Mouse (Mus musculus): ENCODE data around the gene Btd. TPM values are rescaled to one million over a fixed set of nuclear protein-coding genes. Genes with fewer than 3 reads are reported as not detected.

Btd gene
- polyA plus RNA-seq, 1 experiment from 2014 or later, result 22.3 TPM

- H3K4me2 ChIP-seq (ENCODE audit: low read length), result no peak overlapping the region
- no peaks in the 10 kb centered on the region for H3K9me3 ChIP-seq (ENCODE audit: control insufficient read depth, low read length)
- no peak overlapping the region for H3K27ac ChIP-seq (replicated peaks in 1 of 2; ENCODE audit: control insufficient read depth in 1 of 2, insufficient read depth in 1 of 2, low read depth in 2 of 2, low read length in 2 of 2)
- H3K36me3 ChIP-seq (ENCODE audit: control insufficient read depth, insufficient read depth, low read length), result no peaks in the 10 kb centered on the region
- no peak overlapping the region for H3K9ac ChIP-seq (ENCODE audit: low read length)
- peaks cover 4% of the 10 kb centered on the region in 2 experiments for H3K4me1 ChIP-seq (ENCODE audit: control insufficient read depth in 2 of 2, insufficient read depth in 2 of 2, low read length in 2 of 2)
- no peak for ATAC-seq (ENCODE audit: insufficient number of reproducible peaks, insufficient read depth, low FRiP score, low read depth)
- 81% methylated on average over 10 of the region's 10 CpGs for WGBS
- H3K27me3 ChIP-seq (ENCODE audit: control insufficient read depth, insufficient read depth, low read length), result no peaks in the 10 kb centered on the region
- H3K4me3 ChIP-seq (ENCODE audit: control insufficient read depth in 1 of 2, insufficient read depth in 1 of 2, low read depth in 1 of 2, low read length in 2 of 2), result no peak overlapping the region
Measured at GRCm38 (mm10) chr14:31647991-31648390, 7.2 kb downstream of the Btd start.

- H3K27me3 ChIP-seq (ENCODE audit: control insufficient read depth, insufficient read depth, low read length), result no peaks in the 10 kb centered on the region
- no peak overlapping the region for H3K4me3 ChIP-seq (ENCODE audit: control insufficient read depth in 1 of 2, insufficient read depth in 1 of 2, low read depth in 1 of 2, low read length in 2 of 2)
- H3K9me3 ChIP-seq (ENCODE audit: control insufficient read depth, low read length), result no peaks in the 10 kb centered on the region
- no peak overlapping the region for H3K4me2 ChIP-seq (ENCODE audit: low read length)
- H3K4me1 ChIP-seq (ENCODE audit: control insufficient read depth in 2 of 2, insufficient read depth in 2 of 2, low read length in 2 of 2), result peaks cover 4 to 9% of the 10 kb centered on the region in 2 experiments
- no peaks in the 10 kb centered on the region for H3K36me3 ChIP-seq (ENCODE audit: control insufficient read depth, insufficient read depth, low read length)
- 96% methylated on average over 3 of the region's 3 CpGs for WGBS
- H3K9ac ChIP-seq (ENCODE audit: low read length), result no peak overlapping the region
- H3K27ac ChIP-seq (replicated peaks in 1 of 2; ENCODE audit: control insufficient read depth in 1 of 2, insufficient read depth in 1 of 2, low read depth in 2 of 2, low read length in 2 of 2), result no peak overlapping the region
- ATAC-seq (ENCODE audit: insufficient number of reproducible peaks, insufficient read depth, low FRiP score, low read depth), result no peak
Measured at GRCm38 (mm10) chr14:31650347-31650746, 9.5 kb downstream of the Btd start.

GRCm38 (mm10) chr14:31651206-31651605 lies 10.4 kb downstream of the Btd start:
- 62% methylated on average over 7 of the region's 7 CpGs for WGBS
- H3K4me1 ChIP-seq (ENCODE audit: control insufficient read depth in 2 of 2, insufficient read depth in 2 of 2, low read length in 2 of 2), result peaks cover 4 to 9% of the 10 kb centered on the region in 2 experiments
- no peak overlapping the region for H3K27ac ChIP-seq (replicated peaks in 1 of 2; ENCODE audit: control insufficient read depth in 1 of 2, insufficient read depth in 1 of 2, low read depth in 2 of 2, low read length in 2 of 2)
- H3K4me3 ChIP-seq (ENCODE audit: control insufficient read depth in 1 of 2, insufficient read depth in 1 of 2, low read depth in 1 of 2, low read length in 2 of 2), result no peak overlapping the region
- H3K9me3 ChIP-seq (ENCODE audit: control insufficient read depth, low read length), result no peaks in the 10 kb centered on the region
- ATAC-seq (ENCODE audit: insufficient number of reproducible peaks, insufficient read depth, low FRiP score, low read depth), result no peak
- no peaks in the 10 kb centered on the region for H3K36me3 ChIP-seq (ENCODE audit: control insufficient read depth, insufficient read depth, low read length)
- H3K4me2 ChIP-seq (ENCODE audit: low read length), result no peak overlapping the region
- H3K9ac ChIP-seq (ENCODE audit: low read length), result no peak overlapping the region
- H3K27me3 ChIP-seq (ENCODE audit: control insufficient read depth, insufficient read depth, low read length), result no peaks in the 10 kb centered on the region

GRCm38 (mm10) chr14:31652106-31652505 lies 11.3 kb downstream of the Btd start:
- ATAC-seq (ENCODE audit: insufficient number of reproducible peaks, insufficient read depth, low FRiP score, low read depth), result no peak
- no peak overlapping the region for H3K4me2 ChIP-seq (ENCODE audit: low read length)
- H3K4me1 ChIP-seq (ENCODE audit: control insufficient read depth in 2 of 2, insufficient read depth in 2 of 2, low read length in 2 of 2), result peaks cover 4 to 11% of the 10 kb centered on the region in 2 experiments
- no peaks in the 10 kb centered on the region for H3K36me3 ChIP-seq (ENCODE audit: control insufficient read depth, insufficient read depth, low read length)
- H3K27me3 ChIP-seq (ENCODE audit: control insufficient read depth, insufficient read depth, low read length), result no peaks in the 10 kb centered on the region
- no peak overlapping the region for H3K4me3 ChIP-seq (ENCODE audit: control insufficient read depth in 1 of 2, insufficient read depth in 1 of 2, low read depth in 1 of 2, low read length in 2 of 2)
- no peaks in the 10 kb centered on the region for H3K9me3 ChIP-seq (ENCODE audit: control insufficient read depth, low read length)
- WGBS, result 41% methylated on average over 5 of the region's 5 CpGs
- H3K27ac ChIP-seq (replicated peaks in 1 of 2; ENCODE audit: control insufficient read depth in 1 of 2, insufficient read depth in 1 of 2, low read depth in 2 of 2, low read length in 2 of 2), result no peak overlapping the region
- H3K9ac ChIP-seq (ENCODE audit: low read length), result no peak overlapping the region; the same call in 1 of the 2 replicates

DNA sequence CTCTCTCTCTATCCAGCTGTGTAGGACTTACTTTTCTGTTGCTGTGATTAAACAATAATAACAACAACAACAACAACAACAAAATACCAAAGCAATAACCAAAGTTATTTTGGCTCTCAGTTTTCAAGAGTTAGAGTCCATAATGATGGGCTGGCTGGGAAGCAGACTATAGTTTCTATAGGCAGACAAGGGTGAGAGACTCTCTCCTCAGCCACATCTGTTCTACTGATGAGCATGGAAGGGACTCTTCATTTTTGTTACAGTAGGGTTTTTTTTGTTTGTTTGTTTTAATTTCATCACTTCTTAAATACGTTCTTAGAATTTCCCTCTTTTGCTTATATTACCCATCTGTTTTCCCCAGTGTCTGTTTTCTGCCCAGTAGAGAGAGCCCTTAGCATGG lies 11.8 kb downstream of the Btd start:
- Histone ChIP-seq H3K4me3 (ENCODE audit: control insufficient read depth in 1 of 2, insufficient read depth in 1 of 2, low read depth in 1 of 2, low read length in 2 of 2) (no peak overlapping the region), H3K27me3 (ENCODE audit: control insufficient read depth, insufficient read depth, low read length) (no peaks in the 10 kb centered on the region), H3K4me1 (ENCODE audit: control insufficient read depth in 2 of 2, insufficient read depth in 2 of 2, low read length in 2 of 2) (peaks cover 7 to 16% of the 10 kb centered on the region in 2 experiments), H3K4me2 (ENCODE audit: low read length) (no peak overlapping the region), H3K9me3 (ENCODE audit: control insufficient read depth, low read length) (no peaks in the 10 kb centered on the region), H3K9ac (ENCODE audit: low read length) (no peak overlapping the region), H3K27ac (replicated peaks in 1 of 2; ENCODE audit: control insufficient read depth in 1 of 2, insufficient read depth in 1 of 2, low read depth in 2 of 2, low read length in 2 of 2) (no peak overlapping the region), H3K36me3 (ENCODE audit: control insufficient read depth, insufficient read depth, low read length) (no peaks in the 10 kb centered on the region)
- WGBS, result 94% methylated on average over 1 of the region's 1 CpGs
- ATAC-seq (ENCODE audit: insufficient number of reproducible peaks, insufficient read depth, low FRiP score, low read depth), result no peak

DNA sequence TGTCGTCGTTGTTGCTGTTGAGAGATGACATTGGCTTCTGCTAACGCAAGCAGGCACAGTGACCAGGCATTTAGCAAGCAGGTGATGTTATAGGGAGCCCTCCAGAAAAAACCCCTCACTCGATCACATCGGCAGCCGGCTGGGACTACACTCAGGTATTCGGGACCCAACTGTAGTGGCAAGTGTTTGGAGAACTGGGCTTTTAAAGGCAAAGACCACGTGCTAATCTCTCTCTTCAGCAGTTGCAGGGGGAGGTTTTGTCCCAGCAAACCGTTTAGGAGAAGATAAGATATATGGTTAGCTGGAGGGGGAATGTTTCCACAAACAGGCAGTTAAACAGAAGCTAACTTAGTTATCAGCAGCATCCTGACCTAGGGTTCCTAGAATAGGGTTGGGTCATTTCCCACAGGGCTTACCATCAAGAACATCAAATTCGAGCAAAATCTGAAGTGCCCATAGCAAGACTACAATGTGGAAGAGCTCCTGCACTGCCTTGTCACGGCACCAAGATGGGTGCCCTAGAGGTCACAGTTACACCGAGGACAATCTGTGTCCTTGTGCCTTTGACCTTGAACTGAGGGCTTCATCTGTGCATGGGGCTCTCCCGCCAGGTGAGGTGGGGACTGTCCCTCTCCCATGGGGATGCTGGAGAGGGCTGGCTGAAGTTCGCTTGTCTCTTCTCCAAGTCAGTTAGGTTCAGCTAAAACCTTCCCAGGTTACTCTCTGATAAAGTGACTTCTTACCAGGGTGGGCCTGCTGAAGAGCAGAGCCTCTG lies 12.5 kb downstream of the Btd start:
- 48% methylated on average over 14 of the region's 14 CpGs for WGBS
- H3K4me2 ChIP-seq (ENCODE audit: low read length), result no peak overlapping the region
- H3K36me3 ChIP-seq (ENCODE audit: control insufficient read depth, insufficient read depth, low read length), result no peaks in the 10 kb centered on the region
- H3K4me1 ChIP-seq (ENCODE audit: control insufficient read depth in 2 of 2, insufficient read depth in 2 of 2, low read length in 2 of 2), result peaks cover 12 to 18% of the 10 kb centered on the region in 2 experiments
- no peak for ATAC-seq (ENCODE audit: insufficient number of reproducible peaks, insufficient read depth, low FRiP score, low read depth)
- no peaks in the 10 kb centered on the region for H3K9me3 ChIP-seq (ENCODE audit: control insufficient read depth, low read length)
- no peak overlapping the region for H3K9ac ChIP-seq (ENCODE audit: low read length)
- H3K27ac ChIP-seq (replicated peaks in 1 of 2; ENCODE audit: control insufficient read depth in 1 of 2, insufficient read depth in 1 of 2, low read depth in 2 of 2, low read length in 2 of 2), result no peak overlapping the region
- H3K27me3 ChIP-seq (ENCODE audit: control insufficient read depth, insufficient read depth, low read length), result no peaks in the 10 kb centered on the region
- no peak overlapping the region for H3K4me3 ChIP-seq (ENCODE audit: control insufficient read depth in 1 of 2, insufficient read depth in 1 of 2, low read depth in 1 of 2, low read length in 2 of 2)

DNA sequence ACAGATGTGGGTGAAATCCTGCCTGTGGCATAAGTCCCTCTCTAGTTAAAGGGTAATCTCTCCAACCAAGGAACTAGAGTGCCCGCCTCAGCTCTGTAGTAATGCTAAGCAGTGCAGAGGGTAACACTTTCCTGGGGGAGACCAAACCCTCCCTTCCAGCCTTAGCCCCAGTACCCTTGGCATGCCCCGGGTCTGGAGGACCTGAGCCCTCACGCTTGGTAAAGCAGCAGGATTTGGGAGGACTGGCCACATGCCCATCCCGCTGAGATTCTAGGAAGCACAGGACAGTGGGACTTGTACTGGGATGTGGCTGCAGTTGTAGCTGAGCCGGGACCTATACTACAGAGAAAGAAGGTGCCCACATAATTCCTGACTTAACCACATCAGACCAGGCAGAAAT lies 14.0 kb downstream of the Btd start:
- WGBS, result 87% methylated on average over 5 of the region's 5 CpGs

DNA sequence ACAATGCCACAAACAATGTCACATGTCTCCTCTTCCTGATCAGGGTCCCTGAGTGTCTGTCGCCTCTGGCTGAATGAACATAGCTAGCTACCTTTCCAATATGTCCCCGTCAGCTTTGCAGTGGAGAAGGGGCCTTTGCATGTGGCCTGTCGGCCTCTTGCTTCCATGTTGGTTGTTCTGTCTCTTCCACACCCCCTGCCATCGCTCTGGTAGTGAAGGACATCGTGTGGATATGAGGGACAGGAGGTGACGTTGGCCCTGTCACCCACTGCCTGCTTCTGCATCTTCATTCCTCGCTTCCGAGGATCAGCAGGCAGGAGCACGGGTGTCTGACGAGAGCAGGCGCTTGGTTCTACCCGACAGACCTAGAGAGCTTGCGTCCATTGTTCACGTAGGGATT lies 14.6 kb downstream of the Btd start:
- ATAC-seq (ENCODE audit: insufficient number of reproducible peaks, insufficient read depth, low FRiP score, low read depth), result no peak
- 85% methylated on average over 14 of the region's 14 CpGs for WGBS
- peaks cover 22 to 30% of the 10 kb centered on the region in 2 experiments for H3K4me1 ChIP-seq (ENCODE audit: control insufficient read depth in 2 of 2, insufficient read depth in 2 of 2, low read length in 2 of 2)

More for the DNA sequence above, 14.0 kb downstream of the Btd start:
- no peaks in the 10 kb centered on the region for H3K27me3 ChIP-seq (ENCODE audit: control insufficient read depth, insufficient read depth, low read length)
- H3K4me2 ChIP-seq (ENCODE audit: low read length), result no peak overlapping the region
- no peak for ATAC-seq (ENCODE audit: insufficient number of reproducible peaks, insufficient read depth, low FRiP score, low read depth)
- no peak overlapping the region for H3K4me3 ChIP-seq (ENCODE audit: control insufficient read depth in 1 of 2, insufficient read depth in 1 of 2, low read depth in 1 of 2, low read length in 2 of 2)
- no peak overlapping the region for H3K27ac ChIP-seq (replicated peaks in 1 of 2; ENCODE audit: control insufficient read depth in 1 of 2, insufficient read depth in 1 of 2, low read depth in 2 of 2, low read length in 2 of 2)
- peaks cover 18 to 26% of the 10 kb centered on the region in 2 experiments for H3K4me1 ChIP-seq (ENCODE audit: control insufficient read depth in 2 of 2, insufficient read depth in 2 of 2, low read length in 2 of 2)
- no peaks in the 10 kb centered on the region for H3K9me3 ChIP-seq (ENCODE audit: control insufficient read depth, low read length)
- no peaks in the 10 kb centered on the region for H3K36me3 ChIP-seq (ENCODE audit: control insufficient read depth, insufficient read depth, low read length)
- no peak overlapping the region for H3K9ac ChIP-seq (ENCODE audit: low read length)

More for the DNA sequence above, 14.6 kb downstream of the Btd start:
- Histone ChIP-seq H3K4me2 (ENCODE audit: low read length) (no peak overlapping the region), H3K27me3 (ENCODE audit: control insufficient read depth, insufficient read depth, low read length) (no peaks in the 10 kb centered on the region), H3K36me3 (ENCODE audit: control insufficient read depth, insufficient read depth, low read length) (no peaks in the 10 kb centered on the region), H3K9me3 (ENCODE audit: control insufficient read depth, low read length) (no peaks in the 10 kb centered on the region), H3K4me3 (ENCODE audit: control insufficient read depth in 1 of 2, insufficient read depth in 1 of 2, low read depth in 1 of 2, low read length in 2 of 2) (no peak overlapping the region), H3K9ac (ENCODE audit: low read length) (no peak overlapping the region), H3K27ac (replicated peaks in 1 of 2; ENCODE audit: control insufficient read depth in 1 of 2, insufficient read depth in 1 of 2, low read depth in 2 of 2, low read length in 2 of 2) (no peak overlapping the region)

All from heart, embryonic 14.5 days (tissue).